Mouse (Mus musculus): ENCODE measurements around the gene Fcrla.

Fcrla gene

DNA sequence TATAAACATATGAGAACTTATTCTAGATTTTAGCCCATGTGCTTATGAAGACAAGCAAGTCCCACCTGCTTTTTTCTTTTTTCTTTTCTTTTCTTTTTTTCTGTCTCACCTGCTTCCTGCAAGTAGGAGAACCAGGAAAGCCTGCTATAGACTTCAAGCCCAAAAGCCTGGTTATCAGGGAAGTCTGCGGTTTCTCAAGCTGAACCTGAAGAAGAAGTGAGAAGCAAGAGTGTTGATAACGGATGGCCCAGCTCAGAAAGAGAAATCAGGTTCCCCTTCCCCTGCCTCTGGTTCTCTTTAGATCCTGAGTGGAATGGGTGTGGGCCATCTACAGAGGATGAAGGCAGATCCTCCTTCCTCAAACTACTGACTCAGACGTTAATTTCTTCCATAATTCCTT, 4.7 kb upstream of the Fcrla start:
- no peak for DNase-seq (ENCODE audit: extremely low spot score, low read depth, low spot score)

DNA sequence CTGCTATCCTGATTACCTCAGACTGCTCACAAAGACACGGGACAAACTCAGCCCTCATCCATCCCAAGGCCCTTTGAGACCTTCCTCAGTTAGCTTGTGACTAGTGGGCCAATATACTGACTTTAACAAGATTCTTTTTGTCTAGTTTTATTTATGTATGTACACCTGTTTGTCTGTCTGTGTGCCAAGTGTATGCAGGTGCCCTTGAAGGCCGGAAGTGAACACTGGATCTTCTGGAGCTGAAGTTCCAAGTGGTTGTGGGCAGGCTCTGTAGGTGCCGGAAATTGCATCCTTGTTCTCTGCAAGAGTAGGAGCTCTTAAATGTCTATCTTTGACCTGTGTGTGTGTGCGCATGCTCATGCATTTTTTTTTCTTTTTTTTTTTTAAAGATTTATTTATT, 1.9 kb upstream of the Fcrla start:
- DNase-seq (ENCODE audit: extremely low spot score, low read depth, low spot score): no peak

DNA sequence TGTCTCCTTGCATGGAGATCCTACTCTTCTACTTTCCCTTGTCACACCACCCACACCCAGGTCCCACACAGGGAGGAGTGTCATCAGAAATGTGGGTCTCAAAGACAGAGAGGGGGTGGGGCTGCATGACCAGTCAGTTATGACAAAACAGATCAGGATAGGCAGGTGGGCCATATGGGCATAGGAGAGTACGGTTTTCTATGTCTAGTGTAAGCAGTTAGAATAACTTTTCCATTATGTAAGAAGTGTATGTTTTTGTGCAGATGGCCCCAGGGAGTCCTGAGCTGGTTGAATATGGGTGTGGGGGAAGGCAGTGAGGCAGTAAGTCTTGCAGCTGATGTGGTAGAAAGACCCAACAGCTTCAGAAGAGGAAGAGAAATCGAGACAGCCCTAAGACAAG, 1.1 kb upstream of the Fcrla start:
- no peak for DNase-seq (ENCODE audit: extremely low spot score, low read depth, low spot score)

DNA sequence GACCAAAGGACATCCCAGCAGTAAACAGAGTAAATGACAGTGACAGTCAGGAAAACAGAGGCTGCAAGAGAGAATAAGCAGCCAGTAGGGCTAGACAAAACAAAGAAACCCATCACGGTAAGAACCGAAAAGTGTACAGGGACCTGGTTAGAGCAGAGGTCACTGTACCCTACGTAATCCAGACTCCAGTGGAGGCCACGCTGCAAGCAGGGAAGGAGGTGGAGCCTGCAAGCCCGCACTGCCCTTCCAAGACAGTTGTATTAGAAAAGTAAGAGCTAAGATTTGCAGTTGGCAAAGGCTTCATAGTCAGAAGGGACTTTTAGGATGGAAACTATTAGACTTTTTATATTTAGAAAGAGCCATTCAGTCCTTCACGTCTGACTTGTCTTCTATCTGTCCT, 442 bp downstream of the Fcrla start:
- no peak for DNase-seq (ENCODE audit: extremely low spot score, low read depth, low spot score)

DNA sequence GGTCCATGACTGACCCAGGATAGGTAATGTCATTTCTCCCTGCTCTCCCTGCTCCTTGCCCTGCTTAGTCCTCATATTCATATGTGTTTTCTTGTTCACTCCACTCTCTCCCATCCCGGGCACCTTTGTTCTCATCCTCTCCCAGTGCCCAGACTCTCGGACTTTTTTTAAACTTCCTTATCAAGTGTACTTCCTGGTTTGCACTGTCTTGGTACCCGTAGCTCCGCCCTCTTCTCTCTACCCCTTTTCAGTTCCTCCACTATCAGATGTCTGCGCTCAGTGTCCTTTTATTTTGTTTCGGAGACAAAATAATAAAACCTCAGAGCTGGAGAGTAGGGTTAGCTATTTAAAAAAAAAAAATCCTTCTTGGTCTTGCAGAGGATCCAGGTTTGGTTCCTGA, 2.9 kb downstream of the Fcrla start:
- DNase-seq (ENCODE audit: extremely low spot score, low read depth, low spot score): no peak

DNA sequence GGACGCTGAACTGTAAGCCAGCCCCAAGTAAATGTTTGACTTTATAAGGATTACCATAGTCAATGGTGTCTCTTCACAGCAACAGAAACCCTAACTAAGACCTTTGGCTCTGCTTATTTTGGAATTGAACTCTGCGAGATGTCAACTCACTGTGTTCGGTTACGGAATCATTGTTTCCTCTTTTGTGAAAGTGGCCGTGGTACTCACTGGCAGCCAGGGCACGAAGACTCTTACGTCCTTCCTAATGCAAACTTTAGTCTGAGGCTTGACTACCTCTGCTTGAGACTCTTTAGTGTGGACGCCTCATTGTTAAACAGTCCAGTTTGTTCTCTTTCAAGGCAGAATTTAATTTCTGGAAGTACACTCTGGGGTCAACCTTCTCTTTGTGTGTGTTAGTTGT, 8.1 kb downstream of the Fcrla start:
- DNase-seq (ENCODE audit: extremely low spot score, low read depth, low spot score): no peak

DNA sequence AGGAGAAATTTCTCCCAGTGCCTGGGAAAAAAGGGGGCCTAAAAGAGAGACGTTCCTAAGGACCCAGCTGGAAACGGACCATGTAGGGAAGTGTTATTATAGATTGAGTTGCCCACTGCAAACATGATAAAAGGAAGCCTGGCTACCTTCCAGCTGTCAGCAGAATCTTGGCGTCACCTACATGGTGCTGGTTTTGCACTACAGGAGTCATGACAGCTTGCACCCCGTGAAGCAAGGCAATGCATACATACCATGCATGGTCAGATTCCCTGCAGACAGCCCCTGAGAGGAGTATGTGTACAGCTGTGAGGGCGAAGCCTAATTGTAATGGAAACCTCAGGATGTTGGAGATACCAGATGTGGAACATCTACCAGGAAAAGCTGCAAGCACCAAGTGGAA, 11.7 kb downstream of the Fcrla start:
- DNase-seq (ENCODE audit: extremely low spot score, low read depth, low spot score): no peak

DNA sequence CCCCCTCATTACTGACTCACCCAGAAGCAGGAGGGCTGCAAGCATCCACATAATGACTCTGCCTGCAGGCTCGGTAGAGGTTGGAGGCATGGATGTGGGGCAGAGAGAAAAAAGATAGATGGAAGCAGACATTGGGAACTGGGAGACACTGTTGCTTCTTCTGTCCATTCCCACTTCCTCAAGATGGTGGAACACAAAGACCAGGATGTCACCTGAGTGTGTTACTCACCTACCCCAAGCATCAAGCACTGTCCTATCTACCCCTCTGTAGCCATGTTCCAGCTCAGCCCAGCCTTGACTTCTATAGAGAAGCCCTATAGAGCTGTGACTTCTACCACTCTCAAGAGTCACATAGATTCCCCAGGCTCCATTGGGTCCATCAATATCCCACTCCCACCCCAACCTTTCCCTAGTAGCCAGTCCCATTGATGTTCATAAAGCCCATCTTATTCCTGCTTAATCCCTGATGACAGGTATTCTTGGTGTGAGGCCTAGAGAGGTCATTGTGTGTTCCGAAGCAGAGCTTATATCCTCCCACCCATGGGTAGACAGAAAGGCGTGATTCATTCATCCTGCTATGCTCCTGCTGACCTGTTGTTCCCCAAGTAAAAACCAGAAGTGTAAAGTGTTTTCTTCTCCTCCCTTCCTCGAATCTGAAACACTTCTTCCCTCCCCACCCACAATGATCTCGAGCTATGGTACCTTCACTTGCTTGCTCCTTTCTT, 14.3 kb downstream of the Fcrla start, which contains the start of gene Fcrlb:
Gene Fcrlb (minus strand): TSS at position 51 of the 725 bp plus-strand sequence.
- no peak for DNase-seq (ENCODE audit: extremely low spot score, low read depth, low spot score)

DNA sequence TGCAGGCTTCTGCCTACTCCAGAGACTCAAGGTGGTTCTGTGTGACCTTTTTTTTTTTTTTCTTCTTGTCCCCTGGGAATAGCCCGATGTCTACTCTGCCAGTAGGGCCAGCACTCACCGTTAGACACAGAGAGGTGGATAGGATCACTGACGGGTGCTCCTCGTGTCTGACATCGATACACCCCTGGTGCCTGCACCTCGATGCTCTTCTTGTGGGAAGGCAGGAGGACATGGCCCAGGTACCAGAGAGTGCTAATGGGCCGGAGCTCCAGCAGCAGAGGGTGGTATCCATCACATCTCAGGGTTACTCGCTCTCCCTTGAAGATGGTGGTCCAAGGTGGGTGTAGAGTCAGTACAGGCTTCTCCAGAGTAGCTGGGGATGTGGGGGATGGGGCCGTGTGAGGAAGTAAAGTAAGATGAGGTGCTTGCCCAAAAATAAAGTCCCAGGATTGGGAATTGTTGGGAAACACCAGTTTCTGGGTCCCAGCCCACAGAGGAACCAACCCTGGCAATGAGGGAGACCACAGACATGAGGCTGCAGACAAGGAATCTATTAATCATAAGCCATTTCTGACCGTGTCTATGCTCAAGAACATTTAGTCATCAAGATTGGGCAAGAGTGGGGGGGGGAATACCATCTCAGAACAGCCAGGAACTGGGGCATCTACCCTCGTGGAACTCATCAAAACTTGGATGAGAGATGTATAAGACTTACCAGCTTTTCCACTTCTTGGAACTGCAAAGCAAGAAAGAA, 15.3 kb downstream of the Fcrla start:
- DNase-seq (ENCODE audit: extremely low spot score, low read depth, low spot score): no peak

DNA sequence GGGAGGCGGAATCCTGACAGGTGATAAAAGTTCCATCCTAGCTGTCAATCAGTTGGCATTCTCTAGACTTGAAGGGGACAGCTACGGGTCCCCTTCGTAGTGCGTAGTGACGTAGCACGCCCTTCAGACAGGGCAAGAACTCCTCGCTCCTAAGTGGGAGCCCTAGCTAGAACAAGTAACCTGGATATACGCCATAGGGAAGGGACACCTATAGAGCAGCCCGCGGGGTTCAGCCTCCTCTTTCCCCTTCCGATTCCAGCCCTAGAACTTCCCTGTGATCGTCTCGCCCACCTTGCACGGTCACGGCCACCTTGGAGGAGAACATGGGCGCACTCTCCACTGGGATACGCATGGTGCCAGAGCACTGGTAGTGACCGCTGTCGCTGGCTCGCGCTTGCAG, 19.0 kb downstream of the Fcrla start:
- DNase-seq (ENCODE audit: extremely low spot score, low read depth, low spot score): no peak

DNA sequence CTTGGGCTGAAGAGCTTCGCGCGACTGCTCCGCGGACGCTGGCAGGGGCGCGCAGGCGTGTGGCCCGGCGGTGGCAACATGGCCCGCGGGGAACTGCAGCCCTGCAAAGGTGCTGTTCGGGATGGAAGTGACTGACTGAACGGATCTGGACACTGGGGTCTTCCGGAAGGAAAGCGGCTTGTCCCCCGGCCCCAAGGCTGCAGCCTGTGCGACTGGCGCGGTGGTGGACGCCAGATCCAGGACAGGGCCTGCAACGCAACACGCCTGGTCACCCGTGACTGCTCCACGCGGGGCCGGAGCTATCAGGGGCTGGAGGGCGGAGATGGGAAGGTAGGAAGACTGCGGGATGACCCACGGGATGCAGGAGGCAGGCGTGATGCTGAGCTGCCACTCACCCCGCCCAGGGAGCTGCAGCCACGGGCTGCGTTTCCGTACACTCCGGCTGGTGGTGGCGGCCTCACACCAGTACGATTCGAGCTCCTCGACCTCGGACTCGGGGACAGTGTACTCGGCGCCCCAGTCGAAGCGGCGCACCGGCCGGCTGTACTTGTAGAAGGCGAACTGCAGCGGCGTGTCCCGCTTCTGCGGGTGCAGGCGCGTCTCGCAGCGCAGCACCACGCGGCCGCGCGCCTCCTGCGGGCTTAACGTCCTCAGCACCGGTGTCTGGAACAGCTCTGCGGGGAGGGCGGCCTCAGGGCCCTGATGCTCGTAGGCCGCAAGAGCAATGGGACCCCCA, 19.8 kb downstream of the Fcrla start:
- no peak for DNase-seq (ENCODE audit: extremely low spot score, low read depth, low spot score)

DNA sequence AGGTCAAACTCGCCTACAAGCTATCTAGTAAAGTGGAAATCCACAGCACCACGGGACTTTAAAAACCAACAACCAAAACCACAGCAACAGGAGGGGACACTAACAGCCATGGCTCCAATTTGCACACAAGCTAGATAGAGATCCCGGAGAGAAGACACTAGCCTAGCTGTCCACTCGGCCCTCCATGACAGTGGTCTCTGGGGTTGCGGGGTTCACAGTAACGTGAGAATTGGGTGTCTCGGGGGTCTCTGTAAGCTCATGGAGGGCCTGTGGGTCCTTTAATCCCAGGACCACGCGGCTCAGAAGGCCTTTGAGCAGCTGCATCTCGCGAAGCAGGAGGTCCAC, 20.3 kb downstream of the Fcrla start:
- no peak for DNase-seq (ENCODE audit: extremely low spot score, low read depth, low spot score)

DNA sequence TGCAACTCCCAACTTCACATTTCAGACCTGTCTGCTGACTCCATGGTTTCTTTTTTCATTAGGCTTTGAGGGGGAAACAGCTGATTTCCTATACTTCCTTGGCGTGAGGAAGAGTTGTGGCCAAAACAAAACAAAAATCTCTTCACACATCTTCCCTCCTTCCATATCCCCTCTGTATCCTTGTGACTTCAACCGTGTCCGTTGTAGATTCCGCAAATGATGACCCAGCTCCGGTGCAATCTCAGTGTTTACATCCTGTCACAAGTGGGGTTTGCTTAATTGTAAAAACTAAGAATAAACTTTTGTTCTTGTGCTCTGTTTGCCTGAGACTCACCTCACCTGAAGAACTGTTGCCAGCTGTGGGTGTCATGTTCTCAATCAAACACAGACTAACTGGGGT, 23.9 kb downstream of the Fcrla start:
- no peak for DNase-seq (ENCODE audit: extremely low spot score, low read depth, low spot score)

DNA sequence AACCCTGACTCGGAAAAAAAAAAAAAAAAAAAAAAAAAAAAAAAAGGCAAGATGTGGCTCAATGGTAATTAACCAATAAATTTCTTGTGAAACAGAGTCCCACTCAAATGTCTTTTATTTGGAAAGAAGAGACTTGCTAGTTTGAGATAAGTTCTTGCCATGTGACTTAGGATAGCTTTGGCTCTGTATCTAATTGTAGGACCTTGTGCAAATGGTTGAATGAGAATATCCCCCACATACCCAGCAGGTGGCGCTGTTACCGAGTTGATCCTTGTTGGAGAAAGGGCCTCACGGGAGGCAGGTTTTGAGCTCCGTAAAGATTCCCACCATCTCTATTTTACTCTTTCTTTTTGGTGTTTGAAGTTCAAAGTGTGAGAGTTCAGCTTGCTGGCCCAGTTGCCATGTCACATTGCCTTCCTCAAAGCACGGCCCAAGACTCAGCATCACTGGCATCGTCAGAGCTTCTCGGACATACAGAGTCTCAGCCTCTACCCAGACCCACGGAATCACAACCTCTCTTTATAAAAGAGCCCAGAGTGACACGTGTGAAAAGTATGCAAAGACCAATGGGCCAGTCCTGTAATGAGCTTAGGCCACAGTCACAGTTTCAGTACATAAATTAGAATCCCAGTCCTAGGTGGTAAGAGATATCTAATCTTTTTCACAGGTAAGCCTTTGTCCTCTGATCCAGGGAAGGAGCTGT, 25.7 kb downstream of the Fcrla start:
- peak; percentile 91 for DNase-seq (ENCODE audit: extremely low spot score, low read depth, low spot score)

DNA sequence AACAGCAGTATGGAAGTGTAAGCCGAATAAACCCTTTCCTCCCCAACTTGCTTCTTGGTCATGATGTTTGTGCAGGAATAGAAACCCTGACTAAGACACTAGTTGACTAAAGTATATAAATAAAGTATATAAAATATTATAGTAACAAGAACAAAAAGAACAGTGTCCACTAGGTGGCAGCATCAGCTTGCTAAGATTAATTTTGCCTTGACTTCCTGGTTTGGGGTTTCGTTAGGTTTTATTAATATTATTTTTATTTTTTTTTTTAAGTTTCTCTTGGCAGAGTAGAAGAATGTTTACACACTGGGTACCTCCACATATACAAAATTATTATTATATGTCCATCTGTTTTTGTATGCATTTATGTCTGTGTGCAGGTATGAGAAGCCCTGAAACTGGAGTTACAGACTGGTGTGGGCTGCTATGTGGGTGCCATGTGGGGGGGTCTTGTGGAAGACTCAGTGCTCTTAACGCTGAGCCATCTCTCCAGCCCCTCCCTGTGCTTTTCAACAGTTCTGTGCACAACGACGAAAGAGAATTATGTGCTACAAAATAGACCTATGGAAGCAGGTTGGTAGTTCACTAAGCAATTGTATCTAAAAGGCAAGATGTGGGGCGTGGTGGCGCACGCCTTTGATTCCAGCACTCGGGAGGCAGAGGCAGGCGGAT, 26.4 kb downstream of the Fcrla start:
- peak; percentile 69 for DNase-seq (ENCODE audit: extremely low spot score, low read depth, low spot score)

DNA sequence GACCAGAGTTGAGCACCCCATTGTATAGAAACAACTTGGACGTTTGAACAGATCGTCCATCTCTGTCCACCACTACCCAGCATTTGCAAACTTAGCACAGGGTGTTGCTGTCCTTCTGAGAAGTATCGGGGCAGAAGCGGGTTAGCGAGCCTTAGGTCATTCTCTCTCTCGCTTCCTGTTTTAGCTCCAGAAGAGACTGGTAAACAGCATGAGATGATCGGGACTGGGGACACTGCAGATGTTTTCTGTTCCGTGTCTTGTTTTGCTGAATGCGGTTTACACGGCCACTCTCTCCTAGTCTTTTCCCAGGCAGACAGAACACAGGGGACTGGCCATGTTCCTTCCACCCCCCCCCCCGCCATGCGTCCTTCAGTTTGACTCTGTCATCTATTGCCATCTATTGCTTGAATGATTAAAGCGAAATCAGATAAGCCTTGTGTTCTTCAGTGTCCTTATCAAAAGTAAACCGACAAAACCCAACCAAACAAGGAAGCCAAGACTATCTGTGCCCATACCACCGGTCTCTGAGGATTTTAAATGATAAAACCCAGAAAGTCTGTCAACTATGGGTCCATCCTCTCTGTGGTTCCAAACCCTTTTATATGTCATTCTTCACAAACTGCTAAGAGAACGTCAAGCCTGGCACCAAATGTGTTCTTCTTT, 28.8 kb downstream of the Fcrla start:
- DNase-seq (ENCODE audit: extremely low spot score, low read depth, low spot score): no peak

DNA sequence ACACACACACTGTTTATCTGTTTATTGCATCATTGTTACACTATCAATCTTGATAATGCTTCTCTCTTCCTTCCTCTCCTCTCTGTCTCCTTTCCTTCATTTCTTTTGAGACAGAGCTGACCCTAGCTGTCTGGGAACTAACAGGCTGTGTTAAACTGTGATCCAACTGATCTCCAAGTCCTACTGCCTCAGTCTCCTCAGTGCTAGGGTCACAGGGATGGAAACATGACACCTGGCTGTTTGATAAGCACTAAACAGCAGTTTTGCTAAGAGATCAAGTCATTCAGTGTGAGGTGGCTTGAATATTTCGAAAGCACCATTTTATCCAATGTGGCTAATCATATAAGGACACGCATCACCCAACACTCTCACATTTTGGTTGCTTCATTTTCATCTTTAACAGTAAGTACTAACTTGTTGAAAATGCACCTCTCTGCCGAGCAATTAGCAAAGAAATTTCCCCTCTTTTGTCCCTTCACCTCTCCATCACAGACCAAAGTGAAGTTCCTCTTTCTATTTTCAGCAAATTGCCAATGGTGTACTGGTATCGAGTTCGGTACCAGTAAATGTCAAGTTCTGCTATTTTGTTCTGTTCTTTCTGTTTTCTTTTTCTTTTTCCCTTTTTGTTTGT, 30.6 kb downstream of the Fcrla start:
- no peak for DNase-seq (ENCODE audit: extremely low spot score, low read depth, low spot score)

DNA sequence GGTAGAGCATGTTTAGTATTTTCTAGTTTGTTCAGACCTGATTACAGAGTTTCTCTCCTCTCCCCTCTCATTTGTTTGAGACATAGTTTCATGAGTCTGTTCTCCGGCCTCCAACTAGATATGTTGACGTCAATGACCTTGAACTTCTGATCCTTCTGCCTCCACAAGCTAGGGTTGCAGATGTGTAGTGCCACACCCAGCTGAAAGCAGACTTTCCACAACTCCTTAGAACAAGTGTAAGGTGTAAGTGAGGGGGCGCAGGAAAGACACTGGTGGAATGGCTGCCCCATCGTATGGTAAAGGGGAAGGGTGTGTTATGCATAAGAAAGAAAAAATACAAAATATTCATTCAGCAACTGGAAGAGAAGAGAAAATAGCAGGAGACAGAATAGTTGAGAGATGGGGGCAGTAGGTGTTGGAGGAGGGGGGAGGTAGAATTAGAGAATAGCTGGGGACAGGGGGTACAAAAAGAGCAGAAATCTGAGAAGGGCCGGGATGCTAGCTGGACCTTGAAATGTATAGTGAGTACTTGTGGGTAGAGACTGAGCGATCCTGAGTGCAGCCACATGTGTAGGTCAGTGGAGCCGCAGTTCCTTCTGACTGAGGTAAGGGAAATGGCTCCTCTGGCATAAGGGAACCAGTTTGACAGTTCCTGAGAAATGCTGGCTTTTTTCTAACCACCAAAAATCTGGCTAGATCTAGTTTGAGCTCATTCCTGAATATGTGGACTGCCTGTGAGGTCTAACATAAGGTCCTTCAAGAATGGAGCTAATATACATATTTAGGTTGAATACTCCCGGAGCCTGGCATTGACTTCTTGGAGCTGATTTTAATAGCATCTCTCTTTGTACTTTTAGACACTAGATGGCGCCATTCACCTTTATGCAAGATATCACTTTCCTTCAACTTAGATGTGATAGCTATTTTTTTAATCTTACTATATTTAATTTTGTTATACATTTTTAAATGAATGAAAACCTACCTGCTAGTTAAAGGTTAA, 32.5 kb downstream of the Fcrla start:
- DNase-seq (ENCODE audit: extremely low spot score, low read depth, low spot score): peak; percentile 41

DNA sequence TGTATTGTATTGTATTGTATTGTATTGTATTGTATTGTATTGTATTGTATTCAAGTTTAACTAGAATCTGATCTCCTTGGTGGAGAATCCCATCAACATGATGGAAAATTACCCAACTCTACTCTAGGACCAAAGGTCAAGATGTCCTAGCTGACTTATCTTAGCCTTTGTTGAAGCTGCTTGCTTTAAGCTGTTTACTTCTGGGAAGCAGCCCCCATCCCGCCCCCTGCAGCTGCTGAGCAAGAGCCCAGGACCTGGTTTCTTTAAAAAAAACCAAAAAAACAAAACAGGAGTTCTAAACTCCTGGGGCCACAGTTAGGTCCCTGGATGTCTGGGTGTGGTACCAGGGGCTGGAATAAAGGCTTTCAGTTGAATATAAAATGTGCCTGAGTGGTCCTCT, 35.1 kb downstream of the Fcrla start:
- DNase-seq (ENCODE audit: extremely low spot score, low read depth, low spot score): no peak

Measured in hindlimb bud, embryonic 11.5 days (tissue).